Mouse (Mus musculus): ENCODE results near the gene Slc34a3. TPM values are rescaled to one million over a fixed set of nuclear protein-coding genes. Genes with fewer than 3 reads are reported as not detected.
"Not testable (repeated sequence)": the region's sequence is repeated elsewhere in the genome, so short reads cannot be mapped to it uniquely, and the experiment has no call there.

Slc34a3 gene
- total and polyA plus RNA-seq, 3 experiments: not detected

GRCm38 (mm10) chr2:25263623-25264285, 29.6 kb upstream of the Slc34a3 start:
- Histone ChIP-seq H3K36me3 (ENCODE audit: control insufficient read depth, insufficient read depth, low read length) (no peaks in the 10 kb centered on the region), H3K9ac (ENCODE audit: low read depth, low read length) (peak overlapping the region; percentile 79), H3K4me3 (peak overlapping the region; percentile 96), H3K27me3 (ENCODE audit: control insufficient read depth, insufficient read depth, low read length) (no peaks in the 10 kb centered on the region), H3K79me2 (replicated peaks; ENCODE audit: control insufficient read depth, insufficient read depth, low read length) (no peaks in the 10 kb centered on the region), H3K27ac (peak overlapping the region; percentile 63; the same call in 1 of the 2 replicates), H3K4me1 (ENCODE audit: control insufficient read depth, insufficient read depth, low read length) (peaks cover 20% of the 10 kb centered on the region)
- 43% methylated on average over 12 of the region's 12 CpGs for WGBS
- TF ChIP-seq POLR2A (IDR thresholded peaks at IDR 0.05; ENCODE audit: insufficient read depth, low read depth, low read length): no peak
- no peak for TF ChIP-seq EP300 (IDR thresholded peaks at IDR 0.05; ENCODE audit: insufficient read depth, low read depth, low read length)
- no peak for TF ChIP-seq CTCF (IDR thresholded peaks at IDR 0.05)
- intact Hi-C loops (cut with DNase I): no loop called here
- DNase-seq: no peak

GRCm38 (mm10) chr2:25262795-25263622, 28.8 kb upstream of the Slc34a3 start:
- Histone ChIP-seq H3K79me2 (replicated peaks; ENCODE audit: control insufficient read depth, insufficient read depth, low read length) (no peaks in the 10 kb centered on the region), H3K4me1 (ENCODE audit: control insufficient read depth, insufficient read depth, low read length) (peaks cover 20% of the 10 kb centered on the region), H3K9ac (ENCODE audit: low read depth, low read length) (peak overlapping the region; percentile 79), H3K4me3 (peak overlapping the region; percentile 96), H3K36me3 (ENCODE audit: control insufficient read depth, insufficient read depth, low read length) (no peaks in the 10 kb centered on the region), H3K27me3 (ENCODE audit: control insufficient read depth, insufficient read depth, low read length) (no peaks in the 10 kb centered on the region), H3K27ac (peak overlapping the region; percentile 63)
- intact Hi-C loops (cut with DNase I): no loop called here
- DNase-seq: peak in 1 of 2 experiments; percentile 54
- TF ChIP-seq CTCF (IDR thresholded peaks at IDR 0.05) (0 out of 2 replicates have a peak, but pooled peaks have one; percentile 4), POLR2A (IDR thresholded peaks at IDR 0.05; ENCODE audit: insufficient read depth, low read depth, low read length) (no peak), EP300 (IDR thresholded peaks at IDR 0.05; ENCODE audit: insufficient read depth, low read depth, low read length) (no peak)
- WGBS: under 1% methylated on average over 82 of the region's 82 CpGs

GRCm38 (mm10) chr2:25262291-25262767, 28.2 kb upstream of the Slc34a3 start, which contains the start of gene Tprn:
Gene Tprn, plus strand, starts transcription at chr2:25262618.
- peak; percentile 91 to 96 for DNase-seq
- H3K27ac ChIP-seq: peak within 1 kb of the TSS; percentile 82
- no peaks in the 10 kb centered on the region for H3K79me2 ChIP-seq (replicated peaks; ENCODE audit: control insufficient read depth, insufficient read depth, low read length)
- no peaks in the 10 kb centered on the region for H3K27me3 ChIP-seq (ENCODE audit: control insufficient read depth, insufficient read depth, low read length)
- H3K36me3 ChIP-seq (ENCODE audit: control insufficient read depth, insufficient read depth, low read length): no peaks in the 10 kb centered on the region
- H3K9ac ChIP-seq (ENCODE audit: low read depth, low read length): peak within 1 kb of the TSS; percentile 79
- intact Hi-C loops (cut with DNase I): no loop called here
- H3K4me3 ChIP-seq: peak within 1 kb of the TSS; percentile 96
- peaks cover 20% of the 10 kb centered on the region for H3K4me1 ChIP-seq (ENCODE audit: control insufficient read depth, insufficient read depth, low read length)
- WGBS: under 1% methylated on average over 39 of the region's 39 CpGs
- peak; percentile 57 for TF ChIP-seq POLR2A (IDR thresholded peaks at IDR 0.05; ENCODE audit: insufficient read depth, low read depth, low read length)
- no peak for TF ChIP-seq EP300 (IDR thresholded peaks at IDR 0.05; ENCODE audit: insufficient read depth, low read depth, low read length)
- TF ChIP-seq CTCF (IDR thresholded peaks at IDR 0.05): peak; percentile 19

- TF ChIP-seq CTCF (IDR thresholded peaks at IDR 0.05): no peak
- TF ChIP-seq POLR2A (IDR thresholded peaks at IDR 0.05; ENCODE audit: insufficient read depth, low read depth, low read length): no peak
- TF ChIP-seq EP300 (IDR thresholded peaks at IDR 0.05; ENCODE audit: insufficient read depth, low read depth, low read length): no peak
- H3K4me3 ChIP-seq: peak overlapping the region; percentile 96
- no peak for DNase-seq
- no peaks in the 10 kb centered on the region for H3K79me2 ChIP-seq (replicated peaks; ENCODE audit: control insufficient read depth, insufficient read depth, low read length)
- peak overlapping the region; percentile 82 for H3K27ac ChIP-seq
- no peaks in the 10 kb centered on the region for H3K27me3 ChIP-seq (ENCODE audit: control insufficient read depth, insufficient read depth, low read length)
- peak overlapping the region; percentile 32 for H3K9ac ChIP-seq (ENCODE audit: low read depth, low read length)
- no peaks in the 10 kb centered on the region for H3K36me3 ChIP-seq (ENCODE audit: control insufficient read depth, insufficient read depth, low read length)
- WGBS: 44% methylated on average over 12 of the region's 12 CpGs
- H3K4me1 ChIP-seq (ENCODE audit: control insufficient read depth, insufficient read depth, low read length): peaks cover 15% of the 10 kb centered on the region
- intact Hi-C loops (cut with DNase I): no loop called here
Measured at GRCm38 (mm10) chr2:25261870-25262269, 27.7 kb upstream of the Slc34a3 start.

- Histone ChIP-seq H3K27ac (no peak overlapping the region), H3K4me1 (ENCODE audit: control insufficient read depth, insufficient read depth, low read length) (peaks cover 3% of the 10 kb centered on the region), H3K9ac (ENCODE audit: low read depth, low read length) (no peak overlapping the region), H3K27me3 (ENCODE audit: control insufficient read depth, insufficient read depth, low read length) (no peaks in the 10 kb centered on the region), H3K36me3 (ENCODE audit: control insufficient read depth, insufficient read depth, low read length) (peaks cover 2% of the 10 kb centered on the region; the same call in 1 of the 2 replicates), H3K4me3 (no peak overlapping the region), H3K79me2 (replicated peaks; ENCODE audit: control insufficient read depth, insufficient read depth, low read length) (no peaks in the 10 kb centered on the region)
- 53% methylated on average over 2 of the region's 2 CpGs for WGBS
- TF ChIP-seq CTCF (IDR thresholded peaks at IDR 0.05) (peak; percentile 73), POLR2A (IDR thresholded peaks at IDR 0.05; ENCODE audit: insufficient read depth, low read depth, low read length) (no peak)
- intact Hi-C loops (cut with DNase I): loop anchor here (2.0 to 10.0 kb wide), 2 partner anchors 34 to 134 kb away; no protein-coding TSS in a partner anchor
- DNase-seq: no peak
Measured at GRCm38 (mm10) chr2:25258887-25259286, 24.7 kb upstream of the Slc34a3 start.

- not testable (repeated sequence) for H3K27ac ChIP-seq
Measured at GRCm38 (mm10) chr2:25257250-25257649, 23.1 kb upstream of the Slc34a3 start.

More at GRCm38 (mm10) chr2:25257250-25257649, 23.1 kb upstream of the Slc34a3 start:
- 85% methylated on average over 5 of the region's 5 CpGs for WGBS
- H3K36me3 ChIP-seq (ENCODE audit: control insufficient read depth, insufficient read depth, low read length); DNase-seq; H3K9ac ChIP-seq (ENCODE audit: low read depth, low read length); H3K79me2 ChIP-seq (replicated peaks; ENCODE audit: control insufficient read depth, insufficient read depth, low read length); H3K4me3 ChIP-seq; H3K27me3 ChIP-seq (ENCODE audit: control insufficient read depth, insufficient read depth, low read length); H3K4me1 ChIP-seq (ENCODE audit: control insufficient read depth, insufficient read depth, low read length): not testable (repeated sequence)
- intact Hi-C loops (cut with DNase I): loop anchor here (10.0 kb wide), 1 partner anchor 132 kb away; no protein-coding TSS in a partner anchor
